Mouse (Mus musculus): Measurements from ENCODE around the gene Prss53. TPM values are rescaled to one million over a fixed set of nuclear protein-coding genes. Genes with fewer than 3 reads are reported as not detected.
"Not testable (repeated sequence)": the region's sequence is repeated elsewhere in the genome, so short reads cannot be mapped to it uniquely, and the experiment has no call there.

Gene Prss53
- polyA plus RNA-seq, 1 experiment from 2014 or later, result 1.2 TPM

DNA sequence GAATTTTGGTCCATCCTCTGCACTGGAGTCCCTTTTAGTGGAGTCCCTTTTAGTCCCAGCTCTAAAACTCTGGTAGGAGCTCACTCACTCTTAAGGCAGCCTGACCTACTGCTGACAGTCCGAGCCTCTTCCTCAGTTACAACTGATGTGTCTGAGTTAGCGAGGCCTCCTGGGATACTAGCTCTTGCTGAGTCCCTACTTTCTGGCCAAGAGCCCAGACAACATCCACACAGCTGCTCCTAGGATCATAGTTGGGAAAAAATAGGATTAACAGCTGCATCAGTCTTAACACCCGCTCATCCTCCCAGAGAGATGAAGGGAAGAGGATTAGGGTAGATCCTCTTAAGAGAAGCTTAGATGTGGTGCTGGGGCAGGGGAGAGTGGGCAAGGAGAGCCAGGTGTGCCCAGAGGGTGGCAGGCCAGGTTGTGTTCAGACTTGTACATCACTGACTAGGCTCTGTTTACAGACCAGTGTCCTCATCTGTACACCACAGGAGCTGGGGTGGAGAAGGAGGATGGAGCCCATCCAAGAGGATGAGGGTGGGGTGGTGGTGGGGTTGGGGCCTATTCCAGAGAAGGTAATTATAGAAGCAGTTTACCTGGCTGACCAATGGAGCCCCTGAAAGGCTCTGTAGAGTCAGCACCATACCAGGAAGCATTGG is 21.5 kb downstream of the Prss53 start:
- H3K4me3 ChIP-seq, result no peak overlapping the region
- no peak overlapping the region for H3K4me2 ChIP-seq (replicated peaks)
- no peaks in the 10 kb centered on the region for H3K9me3 ChIP-seq
- no peaks in the 10 kb centered on the region for H3K27me3 ChIP-seq
- H3K36me3 ChIP-seq, result peaks cover 57% of the 10 kb centered on the region
- H3K4me1 ChIP-seq, result peaks cover 12% of the 10 kb centered on the region
- 82% methylated on average over 3 of the region's 3 CpGs for WGBS
- no peak overlapping the region; the same call in 1 of the 2 replicates for H3K27ac ChIP-seq
- ATAC-seq (ENCODE audit: insufficient number of reproducible peaks, insufficient read depth, low FRiP score, low TSS enrichment), result no peak
- H3K9ac ChIP-seq, result 0 out of 2 replicates have a peak overlapping the region, but pooled peaks have one; percentile 12

DNA sequence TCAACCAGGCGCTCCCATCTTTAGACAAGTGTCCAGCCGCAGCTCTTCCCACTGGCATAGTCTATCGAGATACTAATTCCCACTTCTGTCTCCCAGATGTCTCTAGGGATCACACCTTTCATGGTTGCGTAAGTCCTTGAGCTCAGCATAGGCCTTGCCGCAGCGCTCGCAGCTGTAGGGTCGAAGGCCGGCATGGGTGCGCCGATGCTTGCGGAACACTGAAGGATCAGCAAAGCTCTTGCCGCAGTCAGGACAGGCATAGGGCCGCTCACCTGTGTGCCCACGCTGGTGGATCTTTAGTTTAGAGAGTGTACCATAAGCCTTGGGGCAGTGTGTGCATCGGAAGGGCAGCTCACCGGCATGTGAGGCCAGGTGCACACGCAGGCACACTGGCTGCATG is 23.1 kb downstream of the Prss53 start:
- WGBS, result 97% methylated on average over 18 of the region's 18 CpGs
- Histone ChIP-seq H3K4me1 (no peaks in the 10 kb centered on the region), H3K9me3 (no peaks in the 10 kb centered on the region), H3K27me3 (no peaks in the 10 kb centered on the region), H3K27ac (no peak overlapping the region), H3K9ac (no peak overlapping the region), H3K4me2 (replicated peaks) (no peak overlapping the region), H3K36me3 (peaks cover 53% of the 10 kb centered on the region), H3K4me3 (no peak overlapping the region)
- ATAC-seq (ENCODE audit: insufficient number of reproducible peaks, insufficient read depth, low FRiP score, low TSS enrichment), result no peak

DNA sequence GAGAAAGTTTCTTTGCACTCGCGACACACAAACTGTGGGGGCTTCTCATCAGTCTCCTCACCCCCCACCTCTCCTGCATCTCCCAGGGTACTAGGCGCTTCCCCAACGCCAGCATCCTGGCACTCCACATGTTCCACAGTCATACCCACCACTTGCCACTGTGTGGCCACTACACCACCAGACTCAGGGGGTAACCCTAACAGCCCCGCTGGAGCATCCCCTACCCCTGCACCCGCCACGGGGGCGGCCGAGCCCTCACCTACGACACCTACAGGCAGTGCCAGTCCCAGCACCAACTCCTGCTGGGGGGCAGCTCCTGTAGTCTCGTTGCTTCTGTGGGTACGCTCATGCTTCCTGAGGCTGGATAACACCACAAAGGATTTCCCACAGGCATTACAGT is 24.3 kb downstream of the Prss53 start:
- no peak for ATAC-seq (ENCODE audit: insufficient number of reproducible peaks, insufficient read depth, low FRiP score, low TSS enrichment)
- H3K4me1 ChIP-seq, result no peaks in the 10 kb centered on the region
- no peaks in the 10 kb centered on the region for H3K9me3 ChIP-seq
- H3K4me2 ChIP-seq (replicated peaks), result no peak overlapping the region
- no peak overlapping the region for H3K27ac ChIP-seq
- WGBS, result 96% methylated on average over 12 of the region's 12 CpGs
- no peaks in the 10 kb centered on the region for H3K27me3 ChIP-seq
- peaks cover 44% of the 10 kb centered on the region for H3K36me3 ChIP-seq
- H3K4me3 ChIP-seq, result no peak overlapping the region
- H3K9ac ChIP-seq, result no peak overlapping the region

DNA sequence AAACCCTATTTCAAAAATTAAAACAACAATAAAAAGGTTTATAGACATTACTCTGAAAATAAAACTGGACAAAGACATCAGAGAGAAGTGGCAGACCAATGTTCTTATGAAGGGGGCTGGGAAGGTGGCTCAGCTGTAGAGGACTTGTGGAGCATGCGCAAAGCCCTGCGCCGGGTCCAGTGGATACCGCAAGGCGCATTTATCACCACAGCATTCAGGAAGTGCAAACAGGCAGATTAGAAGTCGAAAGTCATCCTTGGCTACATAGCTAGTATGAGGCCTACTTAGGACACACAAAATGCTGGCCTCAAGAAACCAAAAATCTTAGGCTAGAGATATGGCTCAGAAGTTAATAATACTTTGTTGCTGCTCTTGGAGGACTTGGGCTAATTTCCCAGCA is 32.5 kb downstream of the Prss53 start:
- no peak overlapping the region for H3K27ac ChIP-seq
- no peaks in the 10 kb centered on the region for H3K4me1 ChIP-seq
- ATAC-seq (ENCODE audit: insufficient number of reproducible peaks, insufficient read depth, low FRiP score, low TSS enrichment), result no peak
- no peak overlapping the region for H3K4me3 ChIP-seq
- WGBS, result 96% methylated on average over 6 of the region's 6 CpGs
- H3K27me3 ChIP-seq, result no peaks in the 10 kb centered on the region
- no peak overlapping the region for H3K4me2 ChIP-seq (replicated peaks)
- no peaks in the 10 kb centered on the region for H3K9me3 ChIP-seq
- no peak overlapping the region for H3K9ac ChIP-seq
- no peaks in the 10 kb centered on the region for H3K36me3 ChIP-seq

DNA sequence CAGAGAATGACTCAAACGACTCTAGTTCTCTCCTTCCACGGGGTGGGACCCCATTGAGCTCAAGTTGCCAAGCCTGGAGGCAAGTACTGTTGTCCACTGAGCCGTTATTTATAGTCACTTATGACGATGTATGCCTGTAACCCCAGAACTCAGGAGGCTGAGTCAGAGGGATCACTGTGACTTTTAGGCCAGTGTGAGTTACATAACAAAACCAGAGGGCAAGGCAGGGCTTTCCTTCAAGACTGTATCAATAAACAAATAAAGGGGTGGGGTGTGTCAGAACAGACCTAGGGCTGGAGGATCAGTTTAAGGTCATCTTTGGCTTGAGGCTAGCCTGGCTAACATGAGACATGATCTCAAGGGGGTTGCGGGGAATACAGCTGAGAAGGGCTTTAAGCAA is 39.9 kb downstream of the Prss53 start:
- H3K9ac ChIP-seq, result no peak overlapping the region
- 60% methylated on average over 5 of the region's 5 CpGs for WGBS
- peaks cover 16% of the 10 kb centered on the region; the same call in 1 of the 2 replicates for H3K36me3 ChIP-seq
- H3K4me1 ChIP-seq, result no peaks in the 10 kb centered on the region
- no peak overlapping the region for H3K4me3 ChIP-seq
- no peak overlapping the region for H3K4me2 ChIP-seq (replicated peaks)
- ATAC-seq (ENCODE audit: insufficient number of reproducible peaks, insufficient read depth, low FRiP score, low TSS enrichment), result no peak
- no peaks in the 10 kb centered on the region for H3K27me3 ChIP-seq
- H3K9me3 ChIP-seq, result no peaks in the 10 kb centered on the region
- no peak overlapping the region for H3K27ac ChIP-seq

DNA sequence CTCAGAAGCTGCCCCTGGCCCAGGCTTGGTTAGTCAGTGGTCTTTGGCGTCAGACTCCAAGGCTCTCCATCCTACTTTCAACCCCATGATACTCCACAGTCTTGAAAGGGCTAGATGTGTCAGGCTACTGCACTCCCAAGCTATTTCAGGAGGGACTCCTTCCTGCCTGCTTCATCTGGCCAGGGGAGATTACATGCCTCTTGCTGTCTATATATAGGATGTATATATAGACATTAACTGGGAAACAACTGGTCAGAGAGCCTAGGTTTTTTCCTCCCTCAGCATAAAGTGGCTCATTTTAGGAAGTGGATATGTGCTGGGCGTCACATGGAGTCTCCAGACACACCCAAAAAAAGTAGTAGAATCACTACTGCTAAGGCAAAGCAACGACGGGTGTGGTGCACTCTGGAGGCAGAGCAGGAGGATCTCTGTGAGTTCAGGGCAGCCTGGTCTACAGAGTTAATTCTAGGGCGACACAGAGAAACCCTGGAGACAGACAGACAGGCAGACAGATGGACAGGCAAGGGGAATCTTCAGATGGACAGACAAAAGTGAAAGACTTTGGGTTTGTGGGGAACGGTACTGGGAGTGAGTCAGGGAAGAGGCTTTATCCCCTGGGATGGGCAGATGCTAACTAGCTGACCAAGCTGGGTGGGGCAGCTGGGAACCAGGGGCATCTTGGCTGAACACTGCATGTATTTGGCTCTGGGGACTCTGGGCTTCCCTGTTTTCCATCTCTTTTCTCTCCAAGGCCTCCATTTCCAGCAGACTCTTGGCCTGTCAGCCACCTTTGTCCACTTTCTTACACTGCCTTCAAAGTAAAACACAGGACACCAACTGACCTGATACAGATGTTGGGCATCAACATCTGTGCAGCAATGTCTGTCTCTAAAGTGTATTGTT is 40.5 kb downstream of the Prss53 start:
- Histone ChIP-seq H3K9me3 (no peaks in the 10 kb centered on the region), H3K36me3 (peaks cover 16% of the 10 kb centered on the region; the same call in 1 of the 2 replicates), H3K27me3 (no peaks in the 10 kb centered on the region), H3K4me1 (no peaks in the 10 kb centered on the region), H3K4me3 (no peak overlapping the region), H3K27ac (no peak overlapping the region), H3K4me2 (replicated peaks) (no peak overlapping the region), H3K9ac (no peak overlapping the region)
- 76% methylated on average over 6 of the region's 6 CpGs for WGBS
- ATAC-seq (ENCODE audit: insufficient number of reproducible peaks, insufficient read depth, low FRiP score, low TSS enrichment), result no peak

DNA sequence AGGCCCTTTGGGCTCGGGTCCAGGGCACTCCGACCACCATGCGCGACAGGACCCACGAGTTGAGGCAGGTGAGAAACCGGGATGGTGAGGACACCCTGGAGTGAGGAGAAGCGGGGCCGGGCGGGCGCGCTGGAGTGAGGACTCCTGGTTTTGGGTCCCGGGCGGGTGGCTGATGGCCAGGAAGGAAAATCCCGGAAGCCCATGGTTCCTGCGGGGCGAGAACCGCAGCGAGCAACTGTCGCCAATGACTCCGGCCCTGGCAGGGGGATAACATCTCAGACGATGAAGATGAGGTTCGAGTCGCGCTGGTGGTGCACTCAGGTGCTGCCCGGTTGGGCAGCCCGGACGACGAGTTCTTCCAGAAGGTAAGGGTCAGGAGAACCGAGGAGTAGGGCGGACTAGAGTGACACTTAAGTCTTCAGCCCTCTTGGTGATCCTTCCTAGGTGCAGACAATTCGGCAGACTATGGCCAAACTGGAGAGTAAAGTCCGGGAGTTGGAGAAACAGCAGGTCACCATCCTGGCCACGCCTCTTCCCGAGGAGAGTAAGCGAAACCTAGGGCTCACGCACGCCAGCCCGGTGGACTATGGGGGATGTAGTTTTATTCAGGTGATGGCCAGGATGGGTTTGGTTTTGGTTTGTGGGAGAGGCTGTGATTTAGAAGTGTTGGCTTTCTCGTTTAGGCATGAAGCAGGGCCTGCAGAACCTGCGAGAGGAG is 48.6 kb downstream of the Prss53 start:
- H3K9ac ChIP-seq, result peak overlapping the region; percentile 67
- ATAC-seq (ENCODE audit: insufficient number of reproducible peaks, insufficient read depth, low FRiP score, low TSS enrichment), result peak; percentile 26; the same call in 1 of the 2 replicates
- peak overlapping the region; percentile 90 for H3K4me2 ChIP-seq (replicated peaks)
- WGBS, result under 1% methylated on average over 40 of the region's 40 CpGs
- H3K9me3 ChIP-seq, result no peaks in the 10 kb centered on the region
- H3K36me3 ChIP-seq, result peaks cover 22% of the 10 kb centered on the region
- H3K27ac ChIP-seq, result peak overlapping the region; percentile 89
- peak overlapping the region; percentile 79 for H3K4me3 ChIP-seq
- H3K4me1 ChIP-seq, result no peaks in the 10 kb centered on the region; the same call in 1 of the 2 replicates
- H3K27me3 ChIP-seq, result no peaks in the 10 kb centered on the region

DNA sequence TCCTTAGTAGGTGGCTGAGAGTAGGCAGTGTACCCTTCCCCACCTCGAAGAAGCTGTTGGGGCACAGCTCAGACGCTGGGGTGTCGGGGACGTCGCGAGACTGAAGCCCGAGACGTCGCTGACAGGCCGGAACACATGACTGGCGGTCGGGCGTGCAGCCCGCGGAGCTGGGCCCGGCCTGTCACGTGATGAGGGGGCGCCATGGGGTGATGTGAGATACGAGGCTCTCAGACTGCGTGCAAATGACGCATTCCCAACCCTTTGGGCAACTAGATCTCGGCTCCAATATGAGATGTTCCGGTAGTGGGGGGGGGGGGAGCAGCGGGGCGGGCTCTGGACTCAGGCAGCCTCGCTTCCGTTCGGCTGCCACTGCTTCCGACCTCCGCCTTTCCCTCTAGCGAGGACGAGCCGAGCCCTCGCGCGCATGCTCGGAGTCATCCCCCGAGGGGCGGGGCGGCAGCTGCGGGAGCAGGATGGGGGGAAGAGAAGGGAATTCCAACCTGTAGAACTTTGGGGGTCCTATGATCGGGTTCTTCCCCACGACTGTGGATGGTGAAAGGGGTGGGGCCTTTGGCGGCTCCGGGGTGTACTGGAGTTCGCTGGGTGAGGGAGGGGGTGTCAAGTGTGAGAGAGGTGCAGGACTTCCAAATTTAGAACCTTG is 49.3 kb downstream of the Prss53 start:
- H3K4me1 ChIP-seq, result no peaks in the 10 kb centered on the region; the same call in 1 of the 2 replicates
- peak overlapping the region; percentile 90 for H3K4me2 ChIP-seq (replicated peaks)
- H3K36me3 ChIP-seq, result peaks cover 16% of the 10 kb centered on the region
- ATAC-seq (ENCODE audit: insufficient number of reproducible peaks, insufficient read depth, low FRiP score, low TSS enrichment), result peak; percentile 89
- under 1% methylated on average over 43 of the region's 46 CpGs for WGBS
- H3K27me3 ChIP-seq, result no peaks in the 10 kb centered on the region
- peak overlapping the region; percentile 79 for H3K4me3 ChIP-seq
- peak overlapping the region; percentile 67 for H3K9ac ChIP-seq
- H3K27ac ChIP-seq, result peak overlapping the region; percentile 89
- H3K9me3 ChIP-seq, result no peaks in the 10 kb centered on the region

DNA sequence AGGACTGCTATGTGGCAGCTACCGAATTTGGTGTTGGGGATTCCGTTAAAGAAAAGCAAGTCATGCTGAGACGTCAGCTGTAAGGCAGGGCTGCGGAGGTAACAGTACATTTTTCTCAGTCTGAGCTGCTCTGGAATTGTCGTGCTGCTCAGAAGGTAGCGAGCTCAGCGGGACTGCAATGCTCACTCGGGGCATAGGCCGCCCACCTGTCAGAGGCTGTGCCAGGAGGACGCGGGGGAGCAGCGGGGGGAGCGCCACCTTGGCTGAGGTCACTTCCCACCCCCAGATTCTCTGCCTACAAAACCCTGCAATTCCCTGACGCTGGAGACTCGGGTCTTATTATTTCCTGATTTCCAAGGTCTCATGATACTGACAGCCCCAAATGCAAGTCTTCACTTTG is 49.9 kb downstream of the Prss53 start:
- 5% methylated on average over 15 of the region's 15 CpGs for WGBS
- H3K9ac ChIP-seq, result peak overlapping the region; percentile 58
- H3K27ac ChIP-seq, result peak overlapping the region; percentile 89
- H3K4me3 ChIP-seq, result peak overlapping the region; percentile 79
- H3K27me3 ChIP-seq, result no peaks in the 10 kb centered on the region
- H3K4me1 ChIP-seq, result no peaks in the 10 kb centered on the region; the same call in 1 of the 2 replicates
- H3K9me3 ChIP-seq, result no peaks in the 10 kb centered on the region
- peaks cover 11% of the 10 kb centered on the region; the same call in 1 of the 2 replicates for H3K36me3 ChIP-seq
- H3K4me2 ChIP-seq (replicated peaks), result peak overlapping the region; percentile 90
- peak; percentile 23; the same call in 1 of the 2 replicates for ATAC-seq (ENCODE audit: insufficient number of reproducible peaks, insufficient read depth, low FRiP score, low TSS enrichment)

DNA sequence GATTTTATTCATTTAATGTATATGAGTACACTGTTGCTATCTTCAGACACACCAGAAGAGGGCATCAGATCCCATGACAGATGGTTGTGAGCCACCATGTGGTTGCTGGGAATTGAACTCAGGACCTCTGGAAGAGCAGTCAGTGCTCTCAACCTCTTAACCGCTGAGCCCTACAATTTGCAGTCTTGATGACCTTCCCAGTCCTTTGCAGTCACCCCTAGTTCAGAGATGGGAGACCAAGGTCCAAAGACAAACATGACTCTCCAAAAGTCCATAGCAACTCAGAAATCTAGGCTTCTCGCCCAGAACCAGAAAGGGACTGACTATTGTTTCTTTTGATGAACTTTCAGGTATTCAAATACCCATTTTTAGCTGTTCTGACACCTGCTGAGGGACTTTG is 50.7 kb downstream of the Prss53 start:
- peaks cover 11% of the 10 kb centered on the region; the same call in 1 of the 2 replicates for H3K36me3 ChIP-seq
- not testable (repeated sequence) for H3K4me2 ChIP-seq (replicated peaks); H3K27ac ChIP-seq; H3K4me3 ChIP-seq; H3K4me1 ChIP-seq; H3K9me3 ChIP-seq; ATAC-seq (ENCODE audit: insufficient number of reproducible peaks, insufficient read depth, low FRiP score, low TSS enrichment); H3K27me3 ChIP-seq; H3K9ac ChIP-seq
- 82% methylated on average over 2 of the region's 2 CpGs for WGBS

DNA sequence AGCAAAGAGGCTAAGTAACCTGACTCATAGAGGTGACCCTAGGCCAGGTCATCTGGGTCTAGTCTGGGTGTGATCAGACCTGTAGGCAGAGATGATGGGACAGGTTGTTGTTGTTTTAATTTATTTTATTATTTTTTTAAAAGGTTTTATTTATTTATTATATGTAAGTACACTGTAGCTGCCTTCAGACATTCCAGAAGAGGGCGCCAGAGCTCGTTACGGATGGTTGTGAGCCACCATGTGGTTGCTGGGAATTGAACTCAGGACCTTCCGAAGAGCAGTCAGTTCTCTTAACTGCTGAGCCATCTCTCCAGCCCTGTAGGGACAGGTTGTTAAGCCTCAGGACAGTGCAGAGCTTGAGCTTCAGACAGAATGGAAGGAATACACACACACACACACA is 52.9 kb downstream of the Prss53 start:
- H3K4me1 ChIP-seq; H3K27ac ChIP-seq; H3K9me3 ChIP-seq; ATAC-seq (ENCODE audit: insufficient number of reproducible peaks, insufficient read depth, low FRiP score, low TSS enrichment); H3K27me3 ChIP-seq; H3K4me3 ChIP-seq; H3K4me2 ChIP-seq (replicated peaks); H3K36me3 ChIP-seq; H3K9ac ChIP-seq: not testable (repeated sequence)
- 74% methylated on average over 4 of the region's 4 CpGs for WGBS
